Mouse (Mus musculus) liver, adult 2 months (tissue): ENCODE data around the gene Daxx.
A peak's percentile ranks its signal among the peaks of the same experiment; 100 is the strongest.

Source experiments
- CTCF ChIP-seq: fragments of 200-500 bp; IDR thresholded peaks from 2 replicates; pipeline ENCODE4 v1.5.1; 2011; ENCODE audit warnings: low read depth, low read length, control low read depth
- POLR2A ChIP-seq: fragments of 200-500 bp; IDR thresholded peaks from 2 replicates; pipeline ENCODE4 v1.6.1; 2011; ENCODE audit warnings: low read length, control low read depth; ENCODE audit not compliant: insufficient read depth; ENCODE audit errors: extremely low read depth

DNA sequence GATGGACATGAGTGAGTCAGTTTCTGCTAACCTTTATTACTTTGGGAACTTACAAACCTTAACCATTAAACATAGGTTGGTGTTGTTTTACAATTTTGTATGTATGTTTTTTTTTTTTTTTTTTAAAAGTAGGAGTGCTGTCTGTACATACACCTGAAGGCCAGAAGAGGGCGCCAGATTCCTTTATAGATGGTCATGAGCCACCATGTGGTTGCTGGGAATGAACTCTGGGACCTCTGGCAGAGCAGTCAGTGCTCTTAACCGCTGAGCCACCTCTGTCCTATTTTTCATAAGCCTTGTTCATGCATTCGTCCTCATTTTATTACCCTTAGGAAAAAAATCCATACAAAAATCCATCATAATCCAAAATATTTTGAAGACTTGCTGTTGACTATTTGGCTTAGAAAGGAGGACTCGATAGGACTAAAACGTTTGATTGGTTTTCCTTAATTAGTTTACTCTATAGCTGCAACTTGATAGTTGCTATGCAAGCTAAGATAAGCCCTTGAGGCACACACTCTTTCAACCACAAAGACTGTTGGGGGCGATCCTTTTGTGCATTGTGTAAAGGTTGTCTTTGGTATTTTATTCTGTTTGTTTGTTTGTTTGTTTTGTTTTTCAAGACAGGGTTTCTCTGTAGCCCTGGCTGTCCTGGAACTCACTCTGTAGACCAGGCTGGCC, 12.0 kb upstream of the Daxx start:
- peak; percentile 53 for TF ChIP-seq CTCF
- no peak for TF ChIP-seq POLR2A
